Mouse (Mus musculus): ENCODE results near the gene St3gal6. TPM values are rescaled to one million over a fixed set of nuclear protein-coding genes. Genes with fewer than 3 reads are reported as not detected.
A peak's percentile ranks its signal among the peaks of the same experiment; 100 is the strongest.

The St3gal6 gene
- total and polyA plus RNA-seq, 3 experiments, result 4.0 to 8.9 TPM; not detected in 1

GRCm38 (mm10) chr16:58455118-58455517 lies 68.9 kb downstream of the St3gal6 start:
- Histone ChIP-seq H3K79me2 (ENCODE audit: control insufficient read depth, insufficient read depth, low read length, poor library complexity) (no peaks in the 10 kb centered on the region), H3K4me1 (ENCODE audit: control insufficient read depth in 1 of 2, insufficient read depth in 2 of 2, low read length in 2 of 2) (peaks cover 15 to 23% of the 10 kb centered on the region in 2 experiments), H3K9me3 (replicated peaks; ENCODE audit: insufficient read depth, low read length) (no peaks in the 10 kb centered on the region), H3K27ac (ENCODE audit: control insufficient read depth, low read depth, low read length) (peak overlapping the region; percentile 41), H3K27me3 (ENCODE audit: control insufficient read depth in 1 of 2, insufficient read depth in 2 of 2, low read length in 2 of 2) (no peaks in the 10 kb centered on the region), H3K36me3 (ENCODE audit: control insufficient read depth in 1 of 2, insufficient read depth in 2 of 2, low read length in 2 of 2) (peaks cover 0 to 28% of the 10 kb centered on the region in 2 experiments; a peak in 2 of 4 replicates), H3K9ac (ENCODE audit: control insufficient read depth, low read depth, low read length, poor library complexity, severe bottlenecking) (no peak overlapping the region; the same call in 1 of the 2 replicates), H3K4me3 (ENCODE audit: control insufficient read depth in 1 of 2, insufficient read depth in 1 of 2, low read depth in 2 of 2, low read length in 2 of 2) (peak overlapping the region in 1 of 2 experiments; percentile 47; a peak in 1 of 4 replicates)
- TF ChIP-seq JUND (IDR thresholded peaks at IDR 0.05; ENCODE audit: low read depth, low read length) (no peak), GABPA (IDR thresholded peaks at IDR 0.05; ENCODE audit: low read depth, low read length) (no peak)
- no peak for DNase-seq (ENCODE audit: low read depth, low spot score)

GRCm38 (mm10) chr16:58454617-58455016 lies 69.4 kb downstream of the St3gal6 start:
- peaks cover 0 to 28% of the 10 kb centered on the region in 2 experiments; a peak in 2 of 4 replicates for H3K36me3 ChIP-seq (ENCODE audit: control insufficient read depth in 1 of 2, insufficient read depth in 2 of 2, low read length in 2 of 2)
- H3K4me1 ChIP-seq (ENCODE audit: control insufficient read depth in 1 of 2, insufficient read depth in 2 of 2, low read length in 2 of 2), result peaks cover 15 to 23% of the 10 kb centered on the region in 2 experiments
- H3K79me2 ChIP-seq (ENCODE audit: control insufficient read depth, insufficient read depth, low read length, poor library complexity), result no peaks in the 10 kb centered on the region
- peak overlapping the region; percentile 39; the same call in 1 of the 2 replicates for H3K9ac ChIP-seq (ENCODE audit: control insufficient read depth, low read depth, low read length, poor library complexity, severe bottlenecking)
- H3K4me3 ChIP-seq (ENCODE audit: control insufficient read depth in 1 of 2, insufficient read depth in 1 of 2, low read depth in 2 of 2, low read length in 2 of 2), result peak overlapping the region; percentile 35 to 47; a peak in 3 of 4 replicates
- no peaks in the 10 kb centered on the region for H3K27me3 ChIP-seq (ENCODE audit: control insufficient read depth in 1 of 2, insufficient read depth in 2 of 2, low read length in 2 of 2)
- H3K9me3 ChIP-seq (replicated peaks; ENCODE audit: insufficient read depth, low read length), result no peaks in the 10 kb centered on the region
- peak; percentile 90 for DNase-seq (ENCODE audit: low read depth, low spot score)
- H3K27ac ChIP-seq (ENCODE audit: control insufficient read depth, low read depth, low read length), result peak overlapping the region; percentile 41
- TF ChIP-seq CHD2 (IDR thresholded peaks at IDR 0.05; ENCODE audit: low read length), result no peak
- TF ChIP-seq ZMIZ1 (IDR thresholded peaks at IDR 0.05; ENCODE audit: low read depth, low read length), result no peak
- TF ChIP-seq GATA1 (IDR thresholded peaks at IDR 0.05; ENCODE audit: low read depth, low read length), result peak; percentile 68
- TF ChIP-seq EP300 (IDR thresholded peaks at IDR 0.05; ENCODE audit: low read depth in 1 of 2, low read length in 2 of 2), result peak; percentile 66 to 84
- no peak for TF ChIP-seq GABPA (IDR thresholded peaks at IDR 0.05; ENCODE audit: low read depth, low read length)
- peak; percentile 95 for TF ChIP-seq ZC3H11A (IDR thresholded peaks at IDR 0.05; ENCODE audit: low read depth, low read length)
- TF ChIP-seq MAFK (IDR thresholded peaks at IDR 0.05; ENCODE audit: borderline replicate concordance, low read depth, low read length), result no peak
- peak; percentile 76; the same call in 1 of the 2 replicates for TF ChIP-seq SIN3A (IDR thresholded peaks at IDR 0.05; ENCODE audit: low read length)
- TF ChIP-seq ZKSCAN1 (IDR thresholded peaks at IDR 0.05; ENCODE audit: low read depth, low read length), result no peak
- TF ChIP-seq ELF1 (IDR thresholded peaks at IDR 0.05; ENCODE audit: low read depth, low read length), result no peak
- no peak for TF ChIP-seq UBTF (IDR thresholded peaks at IDR 0.05; ENCODE audit: borderline replicate concordance, insufficient read depth, low read depth, low read length)
- TF ChIP-seq ETS1 (IDR thresholded peaks at IDR 0.05; ENCODE audit: low read depth, low read length), result peak; percentile 35; the same call in 1 of the 2 replicates
- TF ChIP-seq JUND (IDR thresholded peaks at IDR 0.05; ENCODE audit: low read depth, low read length), result no peak
- TF ChIP-seq TBP (IDR thresholded peaks at IDR 0.05; ENCODE audit: low read depth, low read length), result no peak
- no peak for TF ChIP-seq RCOR1 (IDR thresholded peaks at IDR 0.05; ENCODE audit: low read depth, low read length)
- TF ChIP-seq RAD21 (IDR thresholded peaks at IDR 0.05; ENCODE audit: low read depth, low read length), result peak; percentile 95
- TF ChIP-seq POLR2AphosphoS5 (IDR thresholded peaks at IDR 0.05; ENCODE audit: borderline replicate concordance, low read depth, low read length), result no peak
- no peak for TF ChIP-seq KAT2A (conservative IDR thresholded peaks at IDR 0.05; ENCODE audit: low read depth, low read length)
- TF ChIP-seq HCFC1 (IDR thresholded peaks at IDR 0.05; ENCODE audit: low read depth, low read length), result 0 out of 2 replicates have a peak, but pooled peaks have one; percentile 18
- 0 out of 2 replicates have a peak, but pooled peaks have one; percentile 31 for TF ChIP-seq MYC (IDR thresholded peaks at IDR 0.05; ENCODE audit: low read depth, low read length)
- TF ChIP-seq MAX (IDR thresholded peaks at IDR 0.05; ENCODE audit: low read length), result no peak; the same call in 1 of the 2 replicates
- TF ChIP-seq MXI1 (IDR thresholded peaks at IDR 0.05; ENCODE audit: low read depth, low read length), result no peak
- TF ChIP-seq MYB (IDR thresholded peaks at IDR 0.05; ENCODE audit: low read depth, low read length), result peak; percentile 48; the same call in 1 of the 2 replicates
- TF ChIP-seq SMC3 (IDR thresholded peaks at IDR 0.05; ENCODE audit: low read depth, low read length), result peak; percentile 94
- no peak for TF ChIP-seq ZNF384 (IDR thresholded peaks at IDR 0.05; ENCODE audit: low read depth, low read length)
- TF ChIP-seq NRF1 (IDR thresholded peaks at IDR 0.05; ENCODE audit: insufficient read depth, low read depth, low read length, poor library complexity, severe bottlenecking), result no peak
- TF ChIP-seq BHLHE40 (IDR thresholded peaks at IDR 0.05; ENCODE audit: borderline replicate concordance, low read depth, low read length), result no peak
- TF ChIP-seq CTCF (IDR thresholded peaks at IDR 0.05 in 2 of 3, conservative IDR thresholded peaks at IDR 0.05 in 1 of 3; ENCODE audit: control insufficient read depth in 1 of 3, insufficient read depth in 1 of 3, low read depth in 2 of 3, low read length in 3 of 3, poor library complexity in 1 of 3, severe bottlenecking in 1 of 3), result peak; percentile 89 to 96 (median 93)
- no peak for TF ChIP-seq POLR2AphosphoS2 (IDR thresholded peaks at IDR 0.05; ENCODE audit: low read length)
- TF ChIP-seq POLR2A (IDR thresholded peaks at IDR 0.05; ENCODE audit: control insufficient read depth in 1 of 2, insufficient read depth in 1 of 2, low read depth in 1 of 2, low read length in 2 of 2, poor library complexity in 1 of 2), result no peak
- peak; percentile 21; the same call in 1 of the 2 replicates for TF ChIP-seq TCF12 (IDR thresholded peaks at IDR 0.05; ENCODE audit: low read depth, low read length)

Measured in MEL (cell line).